Mouse (Mus musculus) gonadal fat pad, adult 2 months (tissue): ENCODE measurements around the gene Cpne6. TPM values are rescaled to one million over a fixed set of nuclear protein-coding genes. Genes with fewer than 3 reads are reported as not detected.
A peak's percentile ranks its signal among the peaks of the same experiment; 100 is the strongest.

Experiments
- DNase-seq: peaks from one replicate; pipeline ENCODE4 v3.0.0-alpha.2; 2012; ENCODE audit warnings: low read depth
- polyA plus RNA-seq: library from polyadenylated mRNA; depleted of rRNA; stranded (reverse); fragments of >200 nt; gene quantifications from 2 replicates; pipeline ENCODE4 v1.2.3, GENCODE M21; 2012; rRNA removed

Gene Cpne6
- polyA plus RNA-seq, 1 experiment, result 0.74 TPM

GRCm38 (mm10) chr14:55554635-55555034 is 44.4 kb downstream of the Cpne6 start:
- no peak for DNase-seq

GRCm38 (mm10) chr14:55555788-55556187 is 45.5 kb downstream of the Cpne6 start:
- DNase-seq, result no peak

GRCm38 (mm10) chr14:55557003-55557402 is 46.8 kb downstream of the Cpne6 start:
- no peak for DNase-seq

- no peak for DNase-seq
Measured at GRCm38 (mm10) chr14:55557587-55557986, 47.3 kb downstream of the Cpne6 start.

DNA sequence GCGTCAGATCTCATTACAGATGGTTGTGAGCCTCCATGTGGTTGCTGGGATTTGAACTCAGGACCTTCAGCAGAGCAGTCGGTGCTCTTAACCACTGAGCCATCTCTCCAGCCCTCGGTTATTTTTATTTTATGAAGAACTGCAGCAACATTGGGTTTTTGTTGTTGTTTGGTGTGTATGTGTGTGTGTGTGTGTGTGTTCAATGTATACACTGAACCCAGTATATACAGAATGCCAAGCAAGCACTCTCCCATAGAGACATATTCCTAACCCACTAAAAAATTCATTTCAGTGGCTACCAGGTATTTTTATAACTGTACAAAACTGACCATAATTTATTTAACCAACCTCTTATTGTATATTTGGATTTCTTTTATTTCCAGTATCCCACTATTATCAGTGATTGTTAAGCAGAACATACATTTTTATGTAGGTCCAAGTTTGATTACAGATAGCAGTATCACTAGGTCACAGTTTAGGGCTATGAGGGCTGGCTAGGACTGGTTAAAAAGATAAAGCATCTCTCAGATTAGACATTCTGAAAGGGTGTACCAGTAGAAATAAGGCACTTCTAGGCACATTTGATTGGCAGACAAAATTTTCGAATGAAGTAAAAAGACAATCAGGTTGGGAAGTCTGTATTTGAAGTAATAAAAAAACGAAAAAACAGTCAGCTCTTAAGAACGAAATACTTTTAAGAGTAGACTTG is 48.6 kb downstream of the Cpne6 start:
- DNase-seq, result no peak

DNA sequence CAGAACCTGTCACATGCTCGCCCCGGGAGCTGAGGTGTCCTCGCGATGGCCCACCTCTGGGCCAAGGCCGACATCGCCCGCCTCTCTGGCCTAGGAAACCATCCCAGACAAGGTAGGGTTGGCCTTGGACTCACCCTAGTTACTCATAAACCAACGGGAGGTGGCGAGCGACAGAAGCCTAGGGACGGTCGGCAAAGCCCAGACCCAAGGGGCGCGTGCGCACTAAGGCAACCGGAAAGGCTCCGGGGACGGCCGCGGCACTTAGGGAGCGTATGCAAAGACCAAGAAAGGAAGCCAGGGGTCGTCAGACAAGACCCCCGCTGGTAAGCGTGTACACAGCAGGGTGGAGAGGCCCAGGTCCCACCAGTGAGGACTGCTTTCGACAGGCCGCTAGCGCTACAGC is 49.6 kb downstream of the Cpne6 start, which contains the start of gene Dcaf11:
Gene Dcaf11, plus strand, starts transcription at position 208 of the 403 bp plus-strand sequence.
- no peak for DNase-seq

- peak; percentile 90 for DNase-seq
Measured at GRCm38 (mm10) chr14:55560202-55561073, 50.2 kb downstream of the Cpne6 start, which contains the start of gene A730061H03Rik. TSS of gene A730061H03Rik (minus strand) at chr14:55560406.

DNA sequence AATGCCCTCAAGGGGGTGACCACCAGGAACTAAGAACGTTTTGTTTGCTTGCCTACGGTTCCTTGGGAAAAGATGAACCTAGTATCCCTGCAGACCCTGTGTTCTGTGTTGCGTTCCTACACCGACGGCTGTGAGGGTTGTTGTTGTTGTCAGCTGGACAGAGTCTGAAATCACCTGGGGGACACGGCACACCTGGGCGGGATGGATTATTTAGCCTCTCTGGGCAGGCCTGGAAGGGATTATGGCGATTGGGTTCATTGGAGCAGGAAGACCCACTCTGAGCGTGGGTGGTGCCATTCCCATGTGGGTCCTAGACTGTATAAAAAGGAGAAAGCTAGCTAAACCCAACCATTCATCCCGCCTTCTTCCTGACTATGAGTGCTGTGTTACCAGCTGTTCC is 51.6 kb downstream of the Cpne6 start:
- no peak for DNase-seq

DNA sequence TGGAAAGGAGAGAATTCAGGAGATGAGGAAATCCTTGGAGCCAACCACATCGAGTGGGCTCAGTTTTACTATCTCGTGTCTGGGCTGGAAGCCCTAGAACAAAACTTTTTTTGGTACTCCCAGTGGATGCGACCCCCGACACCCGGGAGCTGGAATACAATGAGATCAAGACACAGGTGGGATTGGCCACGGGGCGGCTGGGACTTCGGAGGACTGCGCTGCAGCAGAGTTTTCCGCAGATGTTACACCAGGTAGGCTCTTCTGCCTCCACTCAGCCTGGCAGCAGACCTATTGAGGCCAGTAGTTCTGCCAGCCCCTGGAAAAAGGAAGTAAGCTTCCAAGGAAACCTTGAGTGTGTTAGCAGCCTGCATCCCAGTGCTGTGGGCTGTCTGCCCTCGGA is 53.0 kb downstream of the Cpne6 start:
- no peak for DNase-seq

DNA sequence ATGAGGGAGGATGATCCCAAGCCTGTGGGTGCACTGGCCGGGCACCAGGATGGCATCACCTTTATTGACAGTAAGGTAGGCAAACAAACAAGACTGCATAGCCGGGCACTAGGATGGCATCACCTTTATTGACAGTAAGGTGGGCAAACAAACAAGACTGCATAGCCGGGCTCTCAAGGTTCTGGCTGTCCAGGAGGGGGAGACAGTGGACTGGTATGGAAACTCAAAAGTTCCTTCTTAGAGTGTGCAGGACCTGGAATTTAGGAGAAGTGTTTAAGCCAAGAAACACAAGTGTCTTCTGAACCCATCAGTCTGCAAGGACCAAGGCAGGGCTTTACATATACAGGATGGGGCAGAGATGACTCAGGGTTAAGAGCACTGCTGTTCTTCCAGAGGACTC is 55.5 kb downstream of the Cpne6 start:
- DNase-seq, result no peak

Other genes with a start within 250 kb of the Cpne6 start
- 59.9 and 69.7 TPM in 2 replicates for gene Dhrs4, start 31.7 kb upstream of the Cpne6 start, polyA plus RNA-seq
- 2.2 and 2.5 TPM in 2 replicates for gene Carmil3, start 19.8 kb upstream of the Cpne6 start, polyA plus RNA-seq
- gene Nrl, start 14.5 kb downstream of the Cpne6 start, polyA plus RNA-seq, result not detected in 2 replicates
- gene Pck2, start 29.8 kb downstream of the Cpne6 start, polyA plus RNA-seq, result 46.6 and 53.5 TPM in 2 replicates
- gene Dcaf11, start 49.6 kb downstream of the Cpne6 start, polyA plus RNA-seq, result 186 and 207 TPM in 2 replicates
- gene A730061H03Rik, start 50.0 kb downstream of the Cpne6 start, polyA plus RNA-seq, result 5.5 and 6.6 TPM in 2 replicates
- 1.6 and 4.0 TPM in 2 replicates for gene Fitm1, start 65.2 kb downstream of the Cpne6 start, polyA plus RNA-seq
- gene Psme1, start 67.7 kb downstream of the Cpne6 start, polyA plus RNA-seq, result 62.8 and 71.9 TPM in 2 replicates
- gene Emc9, start 74.9 kb downstream of the Cpne6 start, polyA plus RNA-seq, result 37.4 and 62.0 TPM in 2 replicates
- gene Psme2, start 80.7 kb downstream of the Cpne6 start, polyA plus RNA-seq, result 85.1 and 122 TPM in 2 replicates
- 29.9 and 31.3 TPM in 2 replicates for gene Rnf31, start 81.3 kb downstream of the Cpne6 start, polyA plus RNA-seq
- 63.1 and 66.8 TPM in 2 replicates for gene Irf9, start 93.1 kb downstream of the Cpne6 start, polyA plus RNA-seq
- 8.0 and 30.7 TPM in 2 replicates for gene Rec8, start 107.6 kb downstream of the Cpne6 start, polyA plus RNA-seq
- gene Ipo4, start 125.5 kb downstream of the Cpne6 start, polyA plus RNA-seq, result 93.1 and 112 TPM in 2 replicates
- gene Gm49378, start 127.5 kb downstream of the Cpne6 start, polyA plus RNA-seq, result 3.5 and 4.7 TPM in 2 replicates
- gene Tm9sf1, start 133.4 kb downstream of the Cpne6 start, polyA plus RNA-seq, result 103 and 117 TPM in 2 replicates
- 4.4 and 4.6 TPM in 2 replicates for gene Tssk4, start 139.7 kb downstream of the Cpne6 start, polyA plus RNA-seq
- gene Mdp1, start 150.1 kb downstream of the Cpne6 start, polyA plus RNA-seq, result 33.1 and 34.8 TPM in 2 replicates
- gene Gmpr2, start 161.5 kb downstream of the Cpne6 start, polyA plus RNA-seq, result 17.9 and 24.6 TPM in 2 replicates
- 262 and 441 TPM in 2 replicates for gene Nedd8, start 161.7 kb downstream of the Cpne6 start, polyA plus RNA-seq
- 12.3 and 12.4 TPM in 2 replicates for gene Tinf2, start 171.4 kb downstream of the Cpne6 start, polyA plus RNA-seq
- 4.3 and 4.4 TPM in 2 replicates for gene Tgm1, start 203.5 kb downstream of the Cpne6 start, polyA plus RNA-seq
- gene Rabggta, start 211.8 kb downstream of the Cpne6 start, polyA plus RNA-seq, result 48.4 and 49.0 TPM in 2 replicates
- gene Dhrs1, start 235.2 kb downstream of the Cpne6 start, polyA plus RNA-seq, result 92.5 and 99.0 TPM in 2 replicates
- 16.7 and 18.1 TPM in 2 replicates for gene Nop9, start 235.2 kb downstream of the Cpne6 start, polyA plus RNA-seq
- 5.9 and 8.3 TPM in 2 replicates for gene Cideb, start 248.0 kb downstream of the Cpne6 start, polyA plus RNA-seq